Mouse (Mus musculus) CH12.LX (cell line): ENCODE results near the gene Slc4a3. TPM values are rescaled to one million over a fixed set of nuclear protein-coding genes. Genes with fewer than 3 reads are reported as not detected.

Experiments
- DNase-seq: peaks from one replicate; pipeline ENCODE4 v3.0.0-alpha.2; 2013; ENCODE audit errors: extremely low read depth
- H3K27ac ChIP-seq: 2 replicates; pipeline ENCODE4 v1.5.1; 2012; ENCODE audit warnings: low read depth, mild to moderate bottlenecking, control low read depth, moderate library complexity; ENCODE audit not compliant: insufficient read depth
- H3K27me3 ChIP-seq: replicated peaks from 2 replicates; pipeline ENCODE3; 2012; ENCODE audit warnings: inconsistent platforms
- H3K36me3 ChIP-seq, 2 experiments: replicated peaks in 1 of 2; 2 replicates each; pipeline versions ENCODE3 to v1.6.1; 2012; ENCODE audit warnings: inconsistent platforms in 1 of 2, low read length in 1 of 2, mild to moderate bottlenecking in 1 of 2, mixed read lengths in 1 of 2, moderate library complexity in 1 of 2; ENCODE audit not compliant: control insufficient read depth in 1 of 2, insufficient read depth in 1 of 2
- H3K4me1 ChIP-seq, 2 experiments: 2 replicates each; pipeline ENCODE4 v1.6.1; 2012; ENCODE audit warnings: inconsistent platforms in 1 of 2, moderate library complexity in 1 of 2; ENCODE audit not compliant: insufficient read depth in 2 of 2, control insufficient read depth in 1 of 2
- H3K4me2 ChIP-seq: 2 replicates; pipeline ENCODE4 v1.6.1; 2012; ENCODE audit warnings: low read depth, mild to moderate bottlenecking, control low read depth; ENCODE audit not compliant: poor library complexity, insufficient read depth, severe bottlenecking
- H3K4me3 ChIP-seq, 3 experiments: fragments of 150-350 bp in 1 of 3; sonication (generic) in 1 of 3; replicated peaks in 1 of 3; 2 replicates each; pipeline versions ENCODE3 to v1.5.1; 2011 to 2012; ENCODE audit warnings: low read depth in 2 of 3, low read length in 2 of 3, mild to moderate bottlenecking in 2 of 3, moderate library complexity in 2 of 3, control low read depth in 1 of 3, improper control_type of control experiment in 1 of 3, inconsistent platforms in 1 of 3, mixed read lengths in 1 of 3; ENCODE audit not compliant: poor library complexity in 1 of 3
- H3K79me2 ChIP-seq: replicated peaks from 2 replicates; pipeline ENCODE4 v1.6.1; 2012; ENCODE audit warnings: mild to moderate bottlenecking, moderate library complexity; ENCODE audit not compliant: control insufficient read depth, poor library complexity, insufficient read depth, severe bottlenecking; ENCODE audit errors: extremely low read depth
- H3K9ac ChIP-seq: 2 replicates; pipeline ENCODE4 v1.6.1; 2012; ENCODE audit warnings: low read depth, mild to moderate bottlenecking, control low read depth, moderate library complexity; ENCODE audit not compliant: insufficient read depth
- H3K9me3 ChIP-seq: replicated peaks from 2 replicates; pipeline ENCODE3; 2012; ENCODE audit warnings: low read length, inconsistent platforms, mixed read lengths
- CTCF ChIP-seq, 2 experiments: IDR thresholded peaks in 1 of 2; conservative IDR thresholded peaks in 1 of 2; 2 replicates each; pipeline ENCODE4 v1.5.1; 2011 to 2012; ENCODE audit warnings: low read depth in 2 of 2, low read length in 2 of 2, improper control_type of control experiment in 1 of 2, inconsistent platforms in 1 of 2, mild to moderate bottlenecking in 1 of 2, moderate library complexity in 1 of 2
- ELF1 ChIP-seq: IDR thresholded peaks from 2 replicates; pipeline ENCODE4 v1.6.1; 2014; ENCODE audit warnings: low read depth, mild to moderate bottlenecking, inconsistent platforms, low read length, improper control_type of control experiment
- ETS1 ChIP-seq: conservative IDR thresholded peaks from 2 replicates; pipeline ENCODE4 v1.6.1; 2012; ENCODE audit warnings: low read depth, mild to moderate bottlenecking, inconsistent platforms, low read length, improper control_type of control experiment, moderate library complexity
- GABPA ChIP-seq: IDR thresholded peaks from 2 replicates; pipeline ENCODE4 v1.6.1; 2012; ENCODE audit warnings: low read depth, low read length, improper control_type of control experiment, inconsistent platforms; ENCODE audit not compliant: insufficient replicate concordance
- JUN ChIP-seq: IDR thresholded peaks from 2 replicates; pipeline ENCODE4 v1.6.1; 2011; ENCODE audit warnings: low read depth, mild to moderate bottlenecking, low read length, improper control_type of control experiment, moderate library complexity; ENCODE audit not compliant: insufficient read depth
- KAT2A ChIP-seq: IDR thresholded peaks from 2 replicates; pipeline ENCODE4 v1.6.1; 2012; ENCODE audit warnings: low read length, improper control_type of control experiment, inconsistent platforms; ENCODE audit not compliant: insufficient replicate concordance
- NELFE ChIP-seq: IDR thresholded peaks from 2 replicates; pipeline ENCODE4 v1.6.1; 2011; ENCODE audit warnings: low read depth, low read length, improper control_type of control experiment
- RAD21 ChIP-seq: IDR thresholded peaks from 2 replicates; pipeline ENCODE4 v1.6.1; 2011; ENCODE audit warnings: low read depth, mild to moderate bottlenecking, low read length, improper control_type of control experiment, moderate library complexity
- RCOR1 ChIP-seq: conservative IDR thresholded peaks from 2 replicates; pipeline ENCODE4 v1.6.1; 2012; ENCODE audit warnings: low read depth, mild to moderate bottlenecking, inconsistent platforms, low read length, improper control_type of control experiment
- SIN3A ChIP-seq: IDR thresholded peaks from 2 replicates; pipeline ENCODE4 v1.6.1; 2012; ENCODE audit warnings: low read length, improper control_type of control experiment, inconsistent platforms
- SMC3 ChIP-seq: IDR thresholded peaks from 2 replicates; pipeline ENCODE4 v1.6.1; 2011; ENCODE audit warnings: low read depth, low read length, improper control_type of control experiment
- TBP ChIP-seq: conservative IDR thresholded peaks from 2 replicates; pipeline ENCODE4 v1.6.1; 2011; ENCODE audit warnings: low read depth, low read length, improper control_type of control experiment
- USF1 ChIP-seq: IDR thresholded peaks from 2 replicates; pipeline ENCODE4 v1.6.1; 2014; ENCODE audit warnings: low read depth, mild to moderate bottlenecking, inconsistent platforms, low read length, improper control_type of control experiment
- USF2 ChIP-seq: conservative IDR thresholded peaks from 2 replicates; pipeline ENCODE4 v1.6.1; 2011; ENCODE audit warnings: low read depth, low read length, improper control_type of control experiment
- ZKSCAN1 ChIP-seq: IDR thresholded peaks from 2 replicates; pipeline ENCODE4 v1.6.1; 2012; ENCODE audit warnings: low read depth, inconsistent platforms, low read length, improper control_type of control experiment, borderline replicate concordance
- ZMIZ1 ChIP-seq: IDR thresholded peaks from 2 replicates; pipeline ENCODE4 v1.6.1; 2012; ENCODE audit warnings: low read depth, mild to moderate bottlenecking, inconsistent platforms, low read length, improper control_type of control experiment
- ZNF384 ChIP-seq: IDR thresholded peaks from 2 replicates; pipeline ENCODE4 v1.6.1; 2012; ENCODE audit warnings: low read depth, low read length, improper control_type of control experiment, inconsistent platforms
- dilution Hi-C: fragments of 300-500 bp; cut with MboI; formaldehyde crosslinking; loops from 2 replicates; pipeline ENCODE4 v1.14.3; 2020; ENCODE audit warnings: low sequenced_read_pairs; ENCODE audit not compliant: extremely low pct_unique_long_range_greater_than_20kb, extremely low pct_ligation_motif_present
- in situ Hi-C: fragments of 300-500 bp; cut with MboI; formaldehyde crosslinking; loops from 3 replicates; pipeline ENCODE4 v1.14.3; 2019; ENCODE audit warnings: low sequenced_read_pairs, low pct_ligation_motif_present, low pct_unique_long_range_greater_than_20kb, mixed read lengths
- polyA plus RNA-seq: library from polyadenylated mRNA; unstranded; fragments of >175 nt; gene quantifications from 2 replicates; pipeline ENCODE4 v1.2.1, GENCODE M21; 2012; ENCODE audit warnings: low read depth; ENCODE audit not compliant: insufficient read length
- total RNA-seq, 2 experiments: library from RNA; depleted of rRNA; stranded (reverse); fragments of 300-350 nt in 1 of 2; fragments of >200 nt in 1 of 2; gene quantifications; 2 replicates each; pipeline ENCODE4 v1.2.3; 2012 to 2014

Slc4a3 gene
- total and polyA plus RNA-seq, 3 experiments: 0.03 to 0.21 TPM; not detected in 1

- H3K27ac ChIP-seq: no peak overlapping the region
- H3K9ac ChIP-seq: no peak overlapping the region
- H3K4me2 ChIP-seq: no peak overlapping the region
- no peaks in the 10 kb centered on the region for H3K4me1 ChIP-seq
- H3K79me2 ChIP-seq: no peaks in the 10 kb centered on the region
- dilution Hi-C loops (no loop called here), in situ Hi-C loops (no loop called here)
- no peaks in the 10 kb centered on the region for H3K9me3 ChIP-seq
- DNase-seq: peak; percentile 46
- H3K4me3 ChIP-seq: no peak overlapping the region
- peaks cover 3% of the 10 kb centered on the region for H3K27me3 ChIP-seq
- H3K36me3 ChIP-seq: no peaks in the 10 kb centered on the region
- TF ChIP-seq RCOR1 (no peak), ETS1 (no peak), USF2 (no peak), CTCF (conservative IDR thresholded peaks at IDR 0.05 in 1 of 2, IDR thresholded peaks at IDR 0.05 in 1 of 2; ENCODE audit: low read depth in 2 of 2, low read length in 2 of 2) (peak; percentile 60 to 87; a peak in 3 of 4 replicates), SMC3 (peak; percentile 54), RAD21 (peak; percentile 87), USF1 (no peak)
Measured at GRCm38 (mm10) chr1:75597622-75598021, 51.6 kb downstream of the Slc4a3 start.

GRCm38 (mm10) chr1:75601738-75602137 is 55.7 kb downstream of the Slc4a3 start:
- peaks cover 5% of the 10 kb centered on the region for H3K27me3 ChIP-seq
- H3K4me3 ChIP-seq: no peak overlapping the region
- no peak overlapping the region for H3K4me2 ChIP-seq
- in situ Hi-C loops (no loop called here), dilution Hi-C loops (no loop called here)
- DNase-seq: no peak
- no peak overlapping the region for H3K27ac ChIP-seq
- TF ChIP-seq ZNF384: no peak
- TF ChIP-seq ELF1: no peak
- no peak for TF ChIP-seq KAT2A
- no peak for TF ChIP-seq SIN3A
- TF ChIP-seq SMC3: no peak
- TF ChIP-seq, all 38 proteins: peak for 0
- H3K79me2 ChIP-seq: no peaks in the 10 kb centered on the region
- H3K4me1 ChIP-seq: no peaks in the 10 kb centered on the region
- H3K36me3 ChIP-seq: no peaks in the 10 kb centered on the region
- no peaks in the 10 kb centered on the region for H3K9me3 ChIP-seq
- H3K9ac ChIP-seq: no peak overlapping the region

- Histone ChIP-seq H3K4me3 (no peak overlapping the region), H3K27ac (no peak overlapping the region), H3K36me3 (no peaks in the 10 kb centered on the region), H3K9me3 (no peaks in the 10 kb centered on the region), H3K79me2 (no peaks in the 10 kb centered on the region), H3K27me3 (peaks cover 5% of the 10 kb centered on the region), H3K4me2 (no peak overlapping the region), H3K9ac (no peak overlapping the region), H3K4me1 (no peaks in the 10 kb centered on the region)
- dilution Hi-C loops: no loop called here
- DNase-seq: no peak
- in situ Hi-C loops: no loop called here
- TF ChIP-seq USF2 (no peak), ZMIZ1 (no peak), JUN (no peak), ZNF384 (no peak), RAD21 (no peak), ZKSCAN1 (no peak), ELF1 (no peak), TBP (no peak), RCOR1 (no peak), NELFE (no peak), GABPA (no peak)
Measured at GRCm38 (mm10) chr1:75603584-75603983, 57.5 kb downstream of the Slc4a3 start.
